Mouse (Mus musculus) layer of hippocampus, postnatal 14 days (tissue): ENCODE data around the gene Plk3. TPM values are rescaled to one million over a fixed set of nuclear protein-coding genes. Genes with fewer than 3 reads are reported as not detected.

Experiments
- DNase-seq, 2 experiments: peaks; one replicate each; pipeline ENCODE4 v3.0.0; 2021 to 2022; ENCODE audit warnings: low spot score in 2 of 2, mixed read lengths in 1 of 2
- microRNA-seq, 2 experiments: library from miRNA; unstranded; fragments of <30 nt; microRNA quantifications; one replicate each; pipeline ENCODE4 v1.2.0; 2021
- total RNA-seq, 2 experiments: library from RNA; stranded (reverse); gene quantifications; 2 replicates each; pipeline ENCODE4 v1.2.3; 2021

Gene Plk3
- total RNA-seq, 2 experiments from 2014 or later = 11.6 to 13.8 TPM

DNA sequence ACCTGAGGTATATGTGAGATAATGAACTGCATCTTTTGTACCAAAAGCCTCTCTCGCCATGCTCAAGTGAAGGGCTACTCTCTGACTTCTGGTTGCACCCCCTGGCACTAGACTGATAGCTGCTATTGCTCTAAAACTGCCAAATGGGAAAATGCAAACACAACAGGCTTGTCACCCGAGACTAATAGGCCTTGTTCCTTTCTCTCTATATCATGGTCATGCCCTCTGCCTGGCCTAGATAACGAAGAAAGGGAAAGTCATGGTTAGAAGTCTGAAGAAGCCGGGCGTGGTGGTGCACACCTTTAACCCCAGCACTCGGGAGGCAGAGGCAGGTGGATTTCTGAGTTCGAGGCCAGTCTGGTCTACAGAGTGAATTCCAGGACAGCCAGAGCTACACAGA is 43.2 kb downstream of the Plk3 start:
- DNase-seq = no peak

DNA sequence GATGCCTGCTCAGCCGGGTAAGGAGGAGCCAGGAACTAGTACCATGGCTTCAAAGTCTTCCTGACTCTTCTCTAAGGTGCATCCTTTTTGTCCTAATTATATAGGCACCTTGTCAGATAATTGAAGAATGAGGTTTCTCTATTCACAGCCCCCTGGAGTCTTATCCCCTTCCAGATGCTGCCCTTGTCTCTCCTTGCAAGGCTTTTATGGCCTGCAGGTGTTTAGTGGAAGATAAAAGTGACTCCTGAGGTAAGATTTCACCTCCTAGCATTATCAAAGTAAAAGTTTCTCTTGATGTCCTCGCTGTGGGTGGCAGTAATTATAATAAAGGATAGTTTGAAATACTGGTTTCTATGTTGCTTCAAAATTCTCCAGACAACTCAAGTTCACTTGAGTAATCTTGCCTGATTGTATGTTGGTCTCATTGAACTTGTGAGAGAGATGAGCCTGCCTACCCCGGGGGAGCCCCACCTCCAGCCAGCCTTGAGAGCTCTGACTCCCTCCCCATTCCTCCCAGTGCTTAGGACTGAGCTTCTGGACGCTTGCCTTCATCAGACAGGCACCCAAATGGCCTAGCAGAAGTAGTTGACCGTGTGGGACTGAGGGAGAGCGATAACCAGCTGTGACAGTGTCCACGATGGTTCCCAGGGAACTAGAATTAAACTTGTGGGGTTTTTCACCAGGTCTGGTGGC is 45.7 kb downstream of the Plk3 start:
- DNase-seq = no peak

Small RNA genes within 50 kb of the gene (microRNA-seq; reads per million reads assigned to microRNA genes)
- 0 reads per million in 2 experiments for gene Gm22398

Other genes starting within 250 kb of the Plk3 start
- 10 to 100 TPM; 49.3 to 60.5 TPM for gene Urod, start 139.6 kb downstream of the Plk3 start, total RNA-seq
- 10 to 100 TPM; 43.4 to 43.5 TPM for gene Hectd3, start 138.6 kb downstream of the Plk3 start, total RNA-seq
- 10 to 100 TPM; 22.3 to 23.8 TPM for gene Eif2b3, start 114.6 kb downstream of the Plk3 start, total RNA-seq
- gene Ptch2, start 37.9 kb downstream of the Plk3 start, total RNA-seq = 1 to 10 TPM; 1.9 to 3.6 TPM
- 1 to 10 TPM; 9.4 to 9.9 TPM for gene Btbd19, start 8.2 kb downstream of the Plk3 start, total RNA-seq
- gene Tctex1d4, start 7.2 kb downstream of the Plk3 start, total RNA-seq = 1 to 10 TPM in 1 of 2 experiments, under 1 TPM in 1; 0.95 to 2.3 TPM
- gene Rps8, start 22.3 kb upstream of the Plk3 start, total RNA-seq = 100 to 1,000 TPM; 436 to 472 TPM
- gene Kif2c, start 48.7 kb upstream of the Plk3 start, total RNA-seq = 1 to 10 TPM; 1.3 to 1.7 TPM
- 1 to 10 TPM; 3.5 to 5.1 TPM for gene Tmem53, start 118.0 kb upstream of the Plk3 start, total RNA-seq
- gene Armh1, start 118.2 kb upstream of the Plk3 start, total RNA-seq = 1 to 10 TPM; 1.1 to 1.4 TPM